Mouse (Mus musculus): Measurements from ENCODE around the gene Gng7. TPM values are rescaled to one million over a fixed set of nuclear protein-coding genes. Genes with fewer than 3 reads are reported as not detected.

The Gng7 gene
- polyA plus RNA-seq, 1 experiment from 2014 or later = 5.7 TPM

- no peaks in the 10 kb centered on the region for H3K36me3 ChIP-seq (ENCODE audit: control insufficient read depth, insufficient read depth, low read length)
- H3K9ac ChIP-seq (ENCODE audit: low read length) = peak overlapping the region; percentile 65
- no peak overlapping the region for H3K27ac ChIP-seq (ENCODE audit: low read length)
- H3K4me2 ChIP-seq (ENCODE audit: low read depth, low read length) = peak overlapping the region; percentile 85
- H3K4me3 ChIP-seq (ENCODE audit: low read length) = peak overlapping the region; percentile 66
- ATAC-seq (ENCODE audit: low read depth) = no peak
- H3K27me3 ChIP-seq (ENCODE audit: control insufficient read depth, insufficient read depth, low read depth, low read length) = no peaks in the 10 kb centered on the region; the same call in 1 of the 2 replicates
- 2% methylated on average over 20 of the region's 20 CpGs for WGBS
- peaks cover 49% of the 10 kb centered on the region for H3K4me1 ChIP-seq (replicated peaks; ENCODE audit: control insufficient read depth, insufficient read depth, low read length)
- no peaks in the 10 kb centered on the region for H3K9me3 ChIP-seq (ENCODE audit: control insufficient read depth, low read length)
Observed at GRCm38 (mm10) chr10:80932206-80932605, 82.5 kb downstream of the Gng7 start.

DNA sequence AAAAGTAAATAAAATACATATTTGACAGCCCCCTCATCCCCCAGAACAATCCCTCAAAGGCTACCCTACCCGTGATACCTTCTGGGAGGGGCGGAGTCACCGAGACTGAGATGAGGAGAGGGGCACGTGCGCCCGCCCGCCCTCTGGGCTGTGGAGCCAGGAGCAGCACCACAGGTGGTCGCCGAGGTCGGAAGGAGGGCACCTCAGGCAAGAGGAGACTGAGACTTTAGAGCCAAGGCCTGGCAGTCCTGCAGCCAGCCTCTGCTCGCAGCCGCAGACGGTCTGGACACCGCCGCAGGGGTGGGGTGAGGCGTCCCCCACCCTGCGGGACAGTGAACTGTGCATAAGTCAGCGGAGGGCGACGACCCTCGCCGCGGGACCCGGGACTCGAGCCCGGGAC is 83.0 kb downstream of the Gng7 start:
- Histone ChIP-seq H3K36me3 (ENCODE audit: control insufficient read depth, insufficient read depth, low read length) (no peaks in the 10 kb centered on the region), H3K9ac (ENCODE audit: low read length) (peak overlapping the region; percentile 76), H3K27ac (ENCODE audit: low read length) (peak overlapping the region; percentile 7; the same call in 1 of the 2 replicates), H3K9me3 (ENCODE audit: control insufficient read depth, low read length) (no peaks in the 10 kb centered on the region), H3K4me2 (ENCODE audit: low read depth, low read length) (peak overlapping the region; percentile 85), H3K4me3 (ENCODE audit: low read length) (peak overlapping the region; percentile 66), H3K4me1 (replicated peaks; ENCODE audit: control insufficient read depth, insufficient read depth, low read length) (peaks cover 43% of the 10 kb centered on the region), H3K27me3 (ENCODE audit: control insufficient read depth, insufficient read depth, low read depth, low read length) (no peaks in the 10 kb centered on the region; the same call in 1 of the 2 replicates)
- WGBS = 5% methylated on average over 26 of the region's 26 CpGs
- ATAC-seq (ENCODE audit: low read depth) = no peak

- WGBS = 8% methylated on average over 11 of the region's 14 CpGs
- H3K4me3 ChIP-seq (ENCODE audit: low read length) = peak overlapping the region; percentile 66
- H3K27ac ChIP-seq (ENCODE audit: low read length) = no peak overlapping the region
- H3K27me3 ChIP-seq (ENCODE audit: control insufficient read depth, insufficient read depth, low read depth, low read length) = no peaks in the 10 kb centered on the region; the same call in 1 of the 2 replicates
- H3K4me2 ChIP-seq (ENCODE audit: low read depth, low read length) = peak overlapping the region; percentile 85
- H3K4me1 ChIP-seq (replicated peaks; ENCODE audit: control insufficient read depth, insufficient read depth, low read length) = peaks cover 39% of the 10 kb centered on the region
- H3K9ac ChIP-seq (ENCODE audit: low read length) = peak overlapping the region; percentile 76
- no peaks in the 10 kb centered on the region for H3K9me3 ChIP-seq (ENCODE audit: control insufficient read depth, low read length)
- no peak for ATAC-seq (ENCODE audit: low read depth)
- no peaks in the 10 kb centered on the region for H3K36me3 ChIP-seq (ENCODE audit: control insufficient read depth, insufficient read depth, low read length)
Observed at GRCm38 (mm10) chr10:80931153-80931671, 83.5 kb downstream of the Gng7 start.

DNA sequence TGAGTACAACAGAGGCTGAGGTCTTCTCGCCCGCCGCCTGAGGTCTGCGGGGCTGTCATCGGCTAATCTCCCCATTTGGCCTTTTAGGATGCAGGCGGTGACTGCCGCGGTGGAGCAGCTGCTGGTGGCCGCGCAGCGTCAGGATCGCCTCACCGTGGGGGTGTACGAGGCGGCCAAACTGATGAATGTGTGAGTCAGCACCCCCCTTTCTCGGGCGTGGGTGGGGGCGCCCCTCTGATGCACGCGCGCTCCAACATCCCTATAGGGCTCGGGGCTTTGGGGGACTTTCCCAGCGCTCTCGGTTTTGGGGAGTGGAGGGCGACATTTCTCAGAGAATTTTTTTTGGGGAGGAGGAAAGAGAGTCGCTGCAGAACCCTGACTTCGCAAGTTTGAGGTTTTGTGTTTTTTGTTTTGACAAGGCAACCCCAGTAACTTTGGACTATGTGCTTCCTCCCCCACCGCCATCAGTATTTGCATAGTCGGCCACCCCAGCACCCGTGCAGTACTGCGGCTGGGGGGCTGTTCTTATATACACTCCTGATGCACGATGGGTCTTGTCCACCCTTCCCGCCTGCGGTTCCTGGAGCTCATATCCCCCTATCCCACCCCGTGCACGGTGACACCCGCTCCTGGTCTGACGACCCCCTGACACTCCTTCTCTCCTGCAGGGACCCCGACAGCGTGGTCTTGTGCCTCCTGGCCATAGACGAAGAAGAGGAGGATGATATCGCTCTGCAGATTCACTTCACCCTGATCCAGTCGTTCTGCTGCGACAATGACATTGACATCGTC is 84.2 kb downstream of the Gng7 start:
- under 1% methylated on average over 45 of the region's 45 CpGs for WGBS
- peak overlapping the region; percentile 53 for H3K27ac ChIP-seq (ENCODE audit: low read length)
- peak overlapping the region; percentile 85 for H3K4me2 ChIP-seq (ENCODE audit: low read depth, low read length)
- peak overlapping the region; percentile 76 for H3K9ac ChIP-seq (ENCODE audit: low read length)
- no peaks in the 10 kb centered on the region for H3K36me3 ChIP-seq (ENCODE audit: control insufficient read depth, insufficient read depth, low read length)
- H3K27me3 ChIP-seq (ENCODE audit: control insufficient read depth, insufficient read depth, low read depth, low read length) = no peaks in the 10 kb centered on the region; the same call in 1 of the 2 replicates
- peaks cover 33% of the 10 kb centered on the region for H3K4me1 ChIP-seq (replicated peaks; ENCODE audit: control insufficient read depth, insufficient read depth, low read length)
- ATAC-seq (ENCODE audit: low read depth) = no peak
- H3K4me3 ChIP-seq (ENCODE audit: low read length) = peak overlapping the region; percentile 66
- no peaks in the 10 kb centered on the region for H3K9me3 ChIP-seq (ENCODE audit: control insufficient read depth, low read length)

DNA sequence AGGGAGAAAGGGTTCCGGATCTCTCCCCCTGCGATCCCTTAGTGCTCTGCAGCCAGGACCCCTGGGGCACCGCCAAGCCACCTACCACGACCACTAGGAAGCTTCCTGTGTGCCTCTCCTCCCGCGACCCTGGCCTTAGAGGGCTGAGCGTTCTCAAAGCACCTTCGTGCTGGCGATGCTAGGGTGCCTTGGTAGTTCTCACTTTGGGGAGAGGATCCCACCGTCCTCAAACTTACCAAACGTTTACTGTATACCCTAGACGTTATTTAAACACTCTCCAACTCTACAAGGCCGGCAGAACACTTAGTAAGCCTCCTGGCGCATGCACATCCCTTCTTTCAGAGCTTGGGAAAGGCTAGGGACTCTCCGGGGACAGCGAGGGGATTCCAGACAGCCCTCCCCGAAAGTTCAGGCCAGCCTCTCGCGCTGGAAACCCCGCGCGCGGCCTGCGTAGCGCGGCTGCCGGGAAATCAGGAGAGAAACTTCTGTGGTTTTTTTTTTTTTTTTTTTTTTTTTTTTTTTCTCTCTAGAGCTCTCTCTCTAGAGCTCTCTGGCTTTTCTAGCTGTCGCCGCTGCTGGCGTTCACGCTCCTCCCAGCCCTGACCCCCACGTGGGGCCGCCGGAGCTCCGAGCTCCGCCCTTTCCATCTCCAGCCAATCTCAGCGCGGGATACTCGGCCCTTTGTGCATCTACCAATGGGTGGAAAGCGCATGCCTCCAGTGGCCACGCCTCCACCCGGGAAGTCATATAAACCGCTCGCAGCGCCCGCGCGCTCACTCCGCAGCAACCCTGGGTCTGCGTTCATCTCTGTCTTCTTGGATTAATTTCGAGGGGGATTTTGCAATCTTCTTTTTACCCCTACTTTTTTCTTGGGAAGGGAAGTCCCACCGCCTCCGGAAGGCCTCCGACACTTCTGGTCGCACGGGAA is 85.2 kb downstream of the Gng7 start, which contains the start of gene Gadd45b:
Gadd45b (plus strand) TSS at position 775 of the 928 bp plus-strand sequence.
- Histone ChIP-seq H3K36me3 (ENCODE audit: control insufficient read depth, insufficient read depth, low read length) (no peaks in the 10 kb centered on the region), H3K9me3 (ENCODE audit: control insufficient read depth, low read length) (no peaks in the 10 kb centered on the region), H3K27ac (ENCODE audit: low read length) (peak within 1 kb of the TSS; percentile 99), H3K9ac (ENCODE audit: low read length) (peak within 1 kb of the TSS; percentile 76), H3K27me3 (ENCODE audit: control insufficient read depth, insufficient read depth, low read depth, low read length) (no peaks in the 10 kb centered on the region; the same call in 1 of the 2 replicates), H3K4me2 (ENCODE audit: low read depth, low read length) (peak within 1 kb of the TSS; percentile 89), H3K4me3 (ENCODE audit: low read length) (peak within 1 kb of the TSS; percentile 66), H3K4me1 (replicated peaks; ENCODE audit: control insufficient read depth, insufficient read depth, low read length) (peaks cover 26% of the 10 kb centered on the region)
- WGBS = under 1% methylated on average over 56 of the region's 56 CpGs
- ATAC-seq (ENCODE audit: low read depth) = peak; percentile 90

- peak overlapping the region; percentile 75 for H3K9ac ChIP-seq (ENCODE audit: low read length)
- H3K4me3 ChIP-seq (ENCODE audit: low read length) = peak overlapping the region; percentile 59
- peaks cover 26% of the 10 kb centered on the region for H3K4me1 ChIP-seq (replicated peaks; ENCODE audit: control insufficient read depth, insufficient read depth, low read length)
- H3K27me3 ChIP-seq (ENCODE audit: control insufficient read depth, insufficient read depth, low read depth, low read length) = no peaks in the 10 kb centered on the region; the same call in 1 of the 2 replicates
- peak; percentile 44 for ATAC-seq (ENCODE audit: low read depth)
- H3K4me2 ChIP-seq (ENCODE audit: low read depth, low read length) = peak overlapping the region; percentile 89
- peak overlapping the region; percentile 99 for H3K27ac ChIP-seq (ENCODE audit: low read length)
- no peaks in the 10 kb centered on the region for H3K9me3 ChIP-seq (ENCODE audit: control insufficient read depth, low read length)
- under 1% methylated on average over 48 of the region's 48 CpGs for WGBS
- H3K36me3 ChIP-seq (ENCODE audit: control insufficient read depth, insufficient read depth, low read length) = no peaks in the 10 kb centered on the region
Observed at GRCm38 (mm10) chr10:80928586-80929298, 86.0 kb downstream of the Gng7 start.

DNA sequence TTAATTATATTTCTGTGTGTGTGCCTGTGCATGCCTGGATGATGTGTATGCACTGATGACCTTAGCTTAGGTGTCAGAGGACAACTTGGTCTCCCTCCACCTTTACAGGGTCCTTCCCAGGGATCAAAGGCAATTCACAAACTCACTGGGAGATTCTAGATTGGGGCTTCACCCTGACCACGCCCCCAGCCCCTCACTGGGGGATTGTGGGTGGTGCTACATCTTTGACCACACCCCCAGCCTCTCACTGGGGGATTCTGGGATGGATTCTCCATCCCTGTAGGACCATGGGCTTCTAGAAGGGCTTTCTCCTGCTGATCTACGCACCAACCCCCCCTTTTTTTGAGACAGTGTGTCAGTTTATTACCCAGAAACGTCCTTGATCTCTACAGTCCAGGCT is 89.3 kb downstream of the Gng7 start:
- Histone ChIP-seq H3K4me1 (replicated peaks; ENCODE audit: control insufficient read depth, insufficient read depth, low read length) (peaks cover 7% of the 10 kb centered on the region; the same call in 1 of the 2 replicates), H3K4me2 (ENCODE audit: low read depth, low read length) (no peak overlapping the region), H3K9me3 (ENCODE audit: control insufficient read depth, low read length) (no peaks in the 10 kb centered on the region), H3K4me3 (ENCODE audit: low read length) (no peak overlapping the region), H3K27ac (ENCODE audit: low read length) (no peak overlapping the region), H3K36me3 (ENCODE audit: control insufficient read depth, insufficient read depth, low read length) (no peaks in the 10 kb centered on the region), H3K9ac (ENCODE audit: low read length) (no peak overlapping the region), H3K27me3 (ENCODE audit: control insufficient read depth, insufficient read depth, low read depth, low read length) (no peaks in the 10 kb centered on the region)
- ATAC-seq (ENCODE audit: low read depth) = no peak
- WGBS = 34% methylated on average over 3 of the region's 3 CpGs

- H3K4me2 ChIP-seq (ENCODE audit: low read depth, low read length) = peak overlapping the region; percentile 71
- H3K9ac ChIP-seq (ENCODE audit: low read length) = peak overlapping the region; percentile 68
- H3K9me3 ChIP-seq (ENCODE audit: control insufficient read depth, low read length) = no peaks in the 10 kb centered on the region
- peak overlapping the region; percentile 84 for H3K27ac ChIP-seq (ENCODE audit: low read length)
- ATAC-seq (ENCODE audit: low read depth) = peak; percentile 68
- no peaks in the 10 kb centered on the region for H3K36me3 ChIP-seq (ENCODE audit: control insufficient read depth, insufficient read depth, low read length)
- WGBS = 2% methylated on average over 16 of the region's 16 CpGs
- peaks cover 17% of the 10 kb centered on the region for H3K4me1 ChIP-seq (replicated peaks; ENCODE audit: control insufficient read depth, insufficient read depth, low read length)
- no peaks in the 10 kb centered on the region for H3K27me3 ChIP-seq (ENCODE audit: control insufficient read depth, insufficient read depth, low read depth, low read length)
- H3K4me3 ChIP-seq (ENCODE audit: low read length) = peak overlapping the region; percentile 48
Observed at GRCm38 (mm10) chr10:80921923-80922322, 92.8 kb downstream of the Gng7 start.

Data from lung, embryonic 16.5 days (tissue).